Mouse (Mus musculus): ENCODE results near the gene Banp.

Banp gene

GRCm38 (mm10) chr8:121980792-121981519 is 31.4 kb downstream of the Banp start:
- DNase-seq (ENCODE audit: extremely low read depth, low read depth, low spot score): no peak

- no peak for DNase-seq (ENCODE audit: extremely low read depth, low read depth, low spot score)
Measured at GRCm38 (mm10) chr8:121981520-121981895, 32.0 kb downstream of the Banp start.

GRCm38 (mm10) chr8:121985673-121986072 is 36.1 kb downstream of the Banp start:
- no peak for DNase-seq (ENCODE audit: extremely low read depth, low read depth, low spot score)

GRCm38 (mm10) chr8:121987892-121988291 is 38.3 kb downstream of the Banp start:
- DNase-seq (ENCODE audit: extremely low read depth, low read depth, low spot score): no peak

GRCm38 (mm10) chr8:121990506-121991255 is 41.1 kb downstream of the Banp start:
- DNase-seq (ENCODE audit: extremely low read depth, low read depth, low spot score): no peak

GRCm38 (mm10) chr8:121991611-121992010 is 42.1 kb downstream of the Banp start:
- DNase-seq (ENCODE audit: extremely low read depth, low read depth, low spot score): no peak

- no peak for DNase-seq (ENCODE audit: extremely low read depth, low read depth, low spot score)
Measured at GRCm38 (mm10) chr8:121992911-121993310, 43.4 kb downstream of the Banp start.

- DNase-seq (ENCODE audit: extremely low read depth, low read depth, low spot score): no peak
Measured at GRCm38 (mm10) chr8:121995112-121995511, 45.6 kb downstream of the Banp start.

- no peak for DNase-seq (ENCODE audit: extremely low read depth, low read depth, low spot score)
Measured at GRCm38 (mm10) chr8:121995895-121996294, 46.3 kb downstream of the Banp start.

GRCm38 (mm10) chr8:121998631-121999030 is 49.1 kb downstream of the Banp start:
- no peak for DNase-seq (ENCODE audit: extremely low read depth, low read depth, low spot score)

- no peak for DNase-seq (ENCODE audit: extremely low read depth, low read depth, low spot score)
Measured at GRCm38 (mm10) chr8:121999211-121999610, 49.7 kb downstream of the Banp start.

- DNase-seq (ENCODE audit: extremely low read depth, low read depth, low spot score): no peak
Measured at GRCm38 (mm10) chr8:122001339-122002115, 52.0 kb downstream of the Banp start.

GRCm38 (mm10) chr8:122003646-122004045 is 54.1 kb downstream of the Banp start:
- DNase-seq (ENCODE audit: extremely low read depth, low read depth, low spot score): no peak

GRCm38 (mm10) chr8:122004131-122004530 is 54.6 kb downstream of the Banp start:
- DNase-seq (ENCODE audit: extremely low read depth, low read depth, low spot score): no peak

- no peak for DNase-seq (ENCODE audit: extremely low read depth, low read depth, low spot score)
Measured at GRCm38 (mm10) chr8:122005422-122006204, 56.1 kb downstream of the Banp start.

GRCm38 (mm10) chr8:122006688-122007484 is 57.3 kb downstream of the Banp start:
- no peak for DNase-seq (ENCODE audit: extremely low read depth, low read depth, low spot score)

- no peak for DNase-seq (ENCODE audit: extremely low read depth, low read depth, low spot score)
Measured at GRCm38 (mm10) chr8:122008395-122008794, 58.8 kb downstream of the Banp start.

GRCm38 (mm10) chr8:122010638-122011037 is 61.1 kb downstream of the Banp start:
- DNase-seq (ENCODE audit: extremely low read depth, low read depth, low spot score): no peak

- no peak for DNase-seq (ENCODE audit: extremely low read depth, low read depth, low spot score)
Measured at GRCm38 (mm10) chr8:122011066-122011588, 61.6 kb downstream of the Banp start.

- no peak for DNase-seq (ENCODE audit: extremely low read depth, low read depth, low spot score)
Measured at GRCm38 (mm10) chr8:122014606-122015005, 65.1 kb downstream of the Banp start.

Measured in fat pad, adult 2 months (tissue).